Mouse (Mus musculus) thymus, adult 2 months (tissue): ENCODE results near the gene Ly6g6c.

Experiments
- CTCF ChIP-seq: fragments of 200-500 bp; IDR thresholded peaks from 2 replicates; pipeline ENCODE4 v1.5.1; 2012; ENCODE audit warnings: mild to moderate bottlenecking, control low read depth, low read length, moderate library complexity, borderline replicate concordance; ENCODE audit not compliant: control insufficient read depth, poor library complexity, insufficient read depth; ENCODE audit errors: extremely low read depth
- POLR2A ChIP-seq: fragments of 200-500 bp; IDR thresholded peaks from 2 replicates; pipeline ENCODE4 v1.6.1; 2012; ENCODE audit warnings: mild to moderate bottlenecking, low read length, control low read depth, moderate library complexity; ENCODE audit not compliant: control insufficient read depth, poor library complexity, insufficient read depth; ENCODE audit errors: extremely low read depth

DNA sequence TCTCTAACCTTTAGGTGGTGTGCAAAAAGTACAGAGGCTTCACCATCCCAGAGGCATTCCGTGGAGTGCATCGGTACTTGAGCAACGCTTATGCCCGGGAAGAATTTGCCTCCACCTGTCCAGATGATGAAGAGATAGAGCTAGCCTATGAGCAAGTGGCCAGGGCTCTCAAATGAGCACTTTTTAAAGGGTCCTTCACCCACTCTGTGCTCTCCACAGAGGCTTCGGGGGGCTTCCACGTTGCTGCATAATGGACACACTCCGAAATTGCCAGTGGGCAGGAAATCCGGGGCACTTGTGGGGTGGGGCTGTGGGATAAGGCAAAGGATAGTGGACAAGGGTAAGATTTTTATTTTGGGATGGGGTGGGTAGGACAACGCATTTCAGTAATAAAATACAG is 6.9 kb upstream of the Ly6g6c start:
- TF ChIP-seq POLR2A, result no peak
- no peak for TF ChIP-seq CTCF
